ENCODE assay signal across 24 mouse cellular contexts in the genomic region with DNA sequence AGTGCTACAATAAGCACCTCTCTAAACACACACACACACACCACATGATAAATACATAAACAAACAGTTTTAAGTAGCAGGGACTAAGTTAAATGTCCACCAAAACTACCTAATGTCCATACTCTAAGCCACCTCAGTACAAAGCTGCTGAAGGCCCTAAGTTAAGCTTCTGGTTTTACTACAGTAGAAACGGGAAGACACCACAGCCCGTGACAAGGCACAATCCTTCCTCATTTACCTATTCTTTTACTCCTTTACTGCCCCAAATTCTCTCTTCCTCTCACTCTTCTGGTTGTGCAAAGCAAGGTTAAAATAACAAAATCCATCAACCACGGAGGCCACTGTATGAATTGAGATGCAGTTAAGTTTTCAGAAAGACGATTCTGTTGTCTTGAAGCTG.
DNase-seq lines count a peak whose midpoint lies in the region; ATAC-seq lines count a peak whose summit lies in the region.
"Had no signal": no experiment of that assay in that cellular context is flagged by ENCODE, and none has a peak within 500 bp of the region (broad histone marks: within the 10 kb centered on the region; RNA-seq: fewer than 3 reads in every experiment).

No protein-coding gene starts in this region.

- ATAC-seq in frontal cortex, adult (ENCODE audit: low TSS enrichment), result peak; percentile 58; the same call in 1 of the 2 replicates
- peak; percentile 32 to 53; a peak in 2 of 4 replicates for ATAC-seq in hematopoietic stem cell, adult 5-6 weeks (replicated peaks in 1 of 2; ENCODE audit: insufficient read depth in 1 of 2, low FRiP score in 2 of 2, low TSS enrichment in 1 of 2, low read depth in 1 of 2, poor library complexity in 2 of 2, severe bottlenecking in 2 of 2)
- ATAC-seq: CD4-positive, CD25-positive, alpha-beta regulatory T cell, adult 4 months; forebrain, embryonic 14.5 days; forebrain, postnatal 0 days; intestine, postnatal 0 days; Patski had no signal

- no peaks in the 10 kb centered on the region for H3K27me3 ChIP-seq in splenic B cell, adult 2 months (ENCODE audit: control insufficient read depth, insufficient read depth, low read length, poor library complexity, severe bottlenecking)
- H3K27me3 ChIP-seq: embryonic facial prominence, embryonic 12.5 days; embryonic facial prominence, embryonic 15.5 days; heart, embryonic 12.5 days; heart, embryonic 15.5 days; Patski had no signal

- DNase-seq in frontal cortex, postnatal 25 days (ENCODE audit: low spot score in 2 of 2), result no peak
- peak; percentile 35 for DNase-seq in splenic B cell, adult 2 months (ENCODE audit: low read depth, low spot score)
- DNase-seq in gastrocnemius, adult 8-10 months (ENCODE audit: low spot score in 2 of 2), result no peak
- DNase-seq in kidney, postnatal 10 days, result no peak
- DNase-seq: adrenal gland, postnatal 14 days; cerebellum, adult 11 months; cerebellum, adult 2 months; cerebellum, adult 9-11 months; cerebellum, postnatal 25 days; forebrain, postnatal 0 days; gastrocnemius, postnatal 14 days; heart, adult 18-20 months; heart, postnatal 10 days; heart, postnatal 36 days had no signal

- H3K36me3 ChIP-seq in splenic B cell, adult 2 months (ENCODE audit: control insufficient read depth, insufficient read depth, low read length, poor library complexity, severe bottlenecking), result no peaks in the 10 kb centered on the region
- H3K36me3 ChIP-seq: embryonic facial prominence, embryonic 12.5 days; embryonic facial prominence, embryonic 15.5 days; heart, embryonic 12.5 days; heart, embryonic 15.5 days had no signal
